Mouse (Mus musculus): ENCODE measurements around the gene Prickle2.

Prickle2 gene

GRCm38 (mm10) chr6:92667544-92667943 is 38.4 kb downstream of the Prickle2 start:
- peak; percentile 15 for DNase-seq (ENCODE audit: low spot score)

- DNase-seq (ENCODE audit: low spot score), result peak; percentile 84
These were observed 40.4 kb downstream of the Prickle2 start for GRCm38 (mm10) chr6:92665530-92665989.

- no peak for DNase-seq (ENCODE audit: low spot score)
These were observed 42.1 kb downstream of the Prickle2 start for GRCm38 (mm10) chr6:92663885-92664284.

- no peak for DNase-seq (ENCODE audit: low spot score)
These were observed 42.5 kb downstream of the Prickle2 start for GRCm38 (mm10) chr6:92663433-92663832.

- DNase-seq (ENCODE audit: low spot score), result no peak
These were observed 56.9 kb downstream of the Prickle2 start for GRCm38 (mm10) chr6:92649063-92649462.

GRCm38 (mm10) chr6:92648571-92648970 is 57.4 kb downstream of the Prickle2 start:
- peak; percentile 18 for DNase-seq (ENCODE audit: low spot score)

GRCm38 (mm10) chr6:92642929-92643328 is 63.0 kb downstream of the Prickle2 start:
- no peak for DNase-seq (ENCODE audit: low spot score)

GRCm38 (mm10) chr6:92641956-92642355 is 64.0 kb downstream of the Prickle2 start:
- DNase-seq (ENCODE audit: low spot score), result no peak

GRCm38 (mm10) chr6:92640896-92641295 is 65.1 kb downstream of the Prickle2 start:
- no peak for DNase-seq (ENCODE audit: low spot score)

- DNase-seq (ENCODE audit: low spot score), result no peak
These were observed 69.5 kb downstream of the Prickle2 start for GRCm38 (mm10) chr6:92636431-92636830.

- no peak for DNase-seq (ENCODE audit: low spot score)
These were observed 71.0 kb downstream of the Prickle2 start for GRCm38 (mm10) chr6:92634876-92635468.

- no peak for DNase-seq (ENCODE audit: low spot score)
These were observed 75.0 kb downstream of the Prickle2 start for GRCm38 (mm10) chr6:92630991-92631390.

GRCm38 (mm10) chr6:92627711-92628110 is 78.2 kb downstream of the Prickle2 start:
- DNase-seq (ENCODE audit: low spot score), result no peak

- no peak for DNase-seq (ENCODE audit: low spot score)
These were observed 78.8 kb downstream of the Prickle2 start for GRCm38 (mm10) chr6:92627048-92627617.

GRCm38 (mm10) chr6:92625923-92626322 is 80.0 kb downstream of the Prickle2 start:
- no peak for DNase-seq (ENCODE audit: low spot score)

- no peak for DNase-seq (ENCODE audit: low spot score)
These were observed 81.6 kb downstream of the Prickle2 start for GRCm38 (mm10) chr6:92624306-92624705.

GRCm38 (mm10) chr6:92617183-92617582 is 88.8 kb downstream of the Prickle2 start:
- no peak for DNase-seq (ENCODE audit: low spot score)

- DNase-seq (ENCODE audit: low spot score), result no peak
These were observed 91.2 kb downstream of the Prickle2 start for GRCm38 (mm10) chr6:92614771-92615170.

- DNase-seq (ENCODE audit: low spot score), result no peak
These were observed 93.7 kb downstream of the Prickle2 start for GRCm38 (mm10) chr6:92612151-92612769.

- peak; percentile 61 for DNase-seq (ENCODE audit: low spot score)
These were observed 96.2 kb downstream of the Prickle2 start for GRCm38 (mm10) chr6:92609682-92610235.

- no peak for DNase-seq (ENCODE audit: low spot score)
These were observed 96.9 kb downstream of the Prickle2 start for GRCm38 (mm10) chr6:92609078-92609477.

GRCm38 (mm10) chr6:92605156-92605555 is 100.8 kb downstream of the Prickle2 start:
- no peak for DNase-seq (ENCODE audit: low spot score)

- no peak for DNase-seq (ENCODE audit: low spot score)
These were observed 109.6 kb downstream of the Prickle2 start for GRCm38 (mm10) chr6:92596340-92596739.

Data from embryo, embryonic 10.5 days (tissue).